Mouse (Mus musculus): ENCODE results near the gene Rab36.

Gene Rab36

DNA sequence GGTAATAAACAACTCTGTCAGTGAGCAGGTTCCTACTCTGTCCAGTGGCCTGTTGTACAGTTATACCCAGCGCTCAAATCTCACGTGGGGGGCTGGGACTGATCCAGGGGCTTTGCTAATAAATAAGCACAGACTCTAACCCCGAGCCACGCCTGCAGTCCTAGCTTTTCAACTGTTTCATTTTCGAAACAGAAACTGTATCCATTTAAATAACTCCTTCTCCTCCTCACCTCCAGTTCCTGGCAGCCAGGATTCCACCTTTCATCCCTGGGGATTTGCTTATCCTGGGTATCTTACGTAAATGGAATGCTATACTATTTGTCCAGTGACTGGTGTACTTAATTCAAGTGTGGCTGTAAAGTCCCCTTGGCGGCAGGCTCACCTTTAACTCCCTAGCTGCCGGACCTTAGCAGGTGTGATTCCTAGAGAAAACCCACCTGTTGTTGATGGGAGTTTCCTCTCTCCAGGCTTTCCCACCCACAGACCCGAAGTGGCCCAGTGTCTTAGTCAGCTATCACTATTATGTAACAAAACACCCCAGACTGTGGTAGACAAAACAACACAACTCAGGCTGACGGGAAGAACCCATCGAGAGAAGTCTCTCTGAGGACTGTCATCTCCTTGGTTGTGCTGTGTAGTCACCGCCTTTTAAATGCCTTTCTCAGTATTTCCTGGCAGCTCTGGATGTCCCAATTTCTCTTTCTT, 31.9 kb downstream of the Rab36 start:
- no peak for DNase-seq (ENCODE audit: extremely low read depth, low read depth, low spot score)

- DNase-seq (ENCODE audit: extremely low read depth, low read depth, low spot score) = no peak
Observed at GRCm38 (mm10) chr10:75070281-75070976, 33.6 kb downstream of the Rab36 start.

- no peak for DNase-seq (ENCODE audit: extremely low read depth, low read depth, low spot score)
Observed at GRCm38 (mm10) chr10:75075665-75076064, 38.8 kb downstream of the Rab36 start.

DNA sequence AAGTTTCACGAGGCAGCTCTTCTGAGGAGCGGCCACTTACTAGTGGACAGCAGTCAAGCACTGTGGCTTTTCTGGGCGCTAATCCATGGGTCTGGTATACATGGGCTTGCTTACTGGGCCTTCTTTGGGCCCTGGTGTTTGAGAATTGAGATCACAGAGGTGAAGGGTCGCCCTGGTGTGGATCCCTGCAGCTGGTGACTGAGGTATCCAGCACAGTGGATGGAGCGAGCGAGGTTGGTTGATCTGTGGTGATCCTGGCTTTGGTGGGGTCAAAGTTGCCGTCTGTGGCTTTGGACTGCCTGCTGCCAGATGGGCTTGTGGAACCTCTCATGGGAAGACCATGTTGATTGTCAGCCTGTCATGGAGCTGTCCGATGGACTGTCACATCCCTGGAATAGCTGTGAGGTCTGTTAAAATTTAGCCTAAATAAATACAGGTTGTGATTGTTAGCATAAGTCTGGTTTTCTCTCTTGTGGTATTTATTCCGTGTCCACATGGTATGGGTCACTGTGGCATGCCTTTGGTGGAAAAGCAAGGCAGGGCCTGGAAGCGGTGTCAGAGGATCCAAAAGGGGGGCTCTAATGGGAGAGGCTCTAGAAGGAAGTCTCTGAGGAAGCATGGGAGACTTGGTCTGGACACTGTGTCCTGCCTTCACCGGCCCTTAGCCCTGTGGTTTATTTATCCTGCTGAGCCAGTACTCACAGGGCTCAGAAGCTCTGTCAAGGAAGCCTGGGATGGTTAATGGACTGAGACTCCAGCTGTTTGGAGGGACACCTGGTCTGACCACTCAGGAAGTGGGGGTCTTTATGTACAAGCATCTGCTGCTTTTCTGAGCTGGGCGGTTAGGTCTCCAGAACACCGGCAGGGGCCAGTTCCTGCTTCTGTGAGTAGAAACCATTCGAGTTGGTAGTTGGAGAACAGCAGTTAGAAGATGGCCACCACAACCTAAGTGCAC, 41.6 kb downstream of the Rab36 start:
- DNase-seq (ENCODE audit: extremely low read depth, low read depth, low spot score) = no peak

- no peak for DNase-seq (ENCODE audit: extremely low read depth, low read depth, low spot score)
Observed at GRCm38 (mm10) chr10:75085330-75085729, 48.5 kb downstream of the Rab36 start.

DNA sequence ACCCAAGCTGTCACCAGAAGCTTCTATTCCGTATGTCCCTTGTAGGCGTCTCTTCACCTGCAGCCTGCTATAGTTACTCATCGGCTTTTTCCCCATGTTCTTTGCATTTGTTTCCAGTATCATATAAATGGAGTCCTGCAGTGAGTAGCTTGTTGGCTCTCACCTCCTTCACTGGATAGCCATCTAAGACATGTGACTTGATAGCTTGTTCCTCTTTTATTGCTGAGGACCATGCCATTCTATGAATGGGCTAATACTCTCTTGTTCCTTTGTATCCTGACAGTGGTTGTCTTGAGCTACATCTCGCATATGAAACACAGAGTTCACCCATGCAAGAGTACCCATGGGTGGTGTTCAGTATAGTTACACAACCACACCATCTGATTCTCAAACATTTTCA, 51.6 kb downstream of the Rab36 start:
- DNase-seq (ENCODE audit: extremely low read depth, low read depth, low spot score) = no peak

GRCm38 (mm10) chr10:75091478-75092152, 54.8 kb downstream of the Rab36 start:
- no peak for DNase-seq (ENCODE audit: extremely low read depth, low read depth, low spot score)

DNA sequence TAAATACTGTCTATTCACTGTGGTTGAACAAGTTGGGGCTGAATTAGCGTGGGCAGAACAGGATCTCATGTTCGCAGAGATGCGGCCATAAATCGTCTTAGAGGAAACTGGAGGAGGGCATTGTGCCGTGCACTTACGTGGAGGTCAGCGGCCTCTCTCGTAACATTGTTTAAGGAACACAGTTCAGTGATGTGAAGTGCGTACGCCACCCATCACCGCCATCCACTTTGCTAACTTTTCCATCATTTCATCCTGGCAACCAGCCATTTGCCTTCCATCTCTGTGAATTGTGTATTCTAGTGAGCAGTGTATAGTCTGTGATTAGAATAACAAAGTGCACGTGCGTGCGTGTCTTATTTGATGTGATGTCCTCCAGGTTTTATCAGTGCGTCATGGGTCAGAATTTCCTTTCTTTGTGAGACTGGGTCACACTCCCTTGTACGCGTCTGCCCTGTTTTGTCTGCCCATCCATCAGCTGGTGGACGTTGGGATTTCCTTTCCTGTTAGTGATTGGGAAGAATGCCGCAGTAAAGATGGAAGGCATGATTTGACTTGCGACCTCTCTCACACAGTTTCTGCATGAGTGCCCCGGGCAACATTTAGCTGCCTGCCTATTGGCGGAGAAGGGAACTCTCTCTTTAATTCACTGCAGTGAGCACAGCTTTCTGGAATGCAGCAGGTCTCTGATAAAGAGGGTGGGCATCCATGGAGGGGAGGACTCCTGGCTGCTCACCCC, 56.6 kb downstream of the Rab36 start:
- no peak for DNase-seq (ENCODE audit: extremely low read depth, low read depth, low spot score)

DNA sequence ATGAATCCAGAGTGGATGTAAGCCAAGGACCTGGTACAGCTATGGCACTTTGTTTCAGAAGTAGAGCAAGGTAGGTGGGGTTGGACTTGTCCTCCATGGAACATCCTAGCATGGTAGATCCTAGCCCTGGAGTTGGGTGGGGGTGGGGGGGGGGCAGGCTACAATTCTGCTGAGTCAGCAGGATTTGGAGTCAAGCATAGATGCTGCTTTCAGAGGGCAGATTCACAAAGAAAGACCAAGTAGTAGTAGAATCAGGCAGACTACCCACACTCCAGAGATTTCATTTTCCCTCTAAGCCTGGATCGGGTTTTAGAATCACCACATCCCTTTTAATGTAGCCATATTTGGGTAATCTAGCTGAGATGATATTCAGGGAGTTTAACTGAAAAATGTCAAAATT, 57.5 kb downstream of the Rab36 start:
- DNase-seq (ENCODE audit: extremely low read depth, low read depth, low spot score) = no peak

GRCm38 (mm10) chr10:75095216-75095615, 58.4 kb downstream of the Rab36 start:
- DNase-seq (ENCODE audit: extremely low read depth, low read depth, low spot score) = no peak

DNA sequence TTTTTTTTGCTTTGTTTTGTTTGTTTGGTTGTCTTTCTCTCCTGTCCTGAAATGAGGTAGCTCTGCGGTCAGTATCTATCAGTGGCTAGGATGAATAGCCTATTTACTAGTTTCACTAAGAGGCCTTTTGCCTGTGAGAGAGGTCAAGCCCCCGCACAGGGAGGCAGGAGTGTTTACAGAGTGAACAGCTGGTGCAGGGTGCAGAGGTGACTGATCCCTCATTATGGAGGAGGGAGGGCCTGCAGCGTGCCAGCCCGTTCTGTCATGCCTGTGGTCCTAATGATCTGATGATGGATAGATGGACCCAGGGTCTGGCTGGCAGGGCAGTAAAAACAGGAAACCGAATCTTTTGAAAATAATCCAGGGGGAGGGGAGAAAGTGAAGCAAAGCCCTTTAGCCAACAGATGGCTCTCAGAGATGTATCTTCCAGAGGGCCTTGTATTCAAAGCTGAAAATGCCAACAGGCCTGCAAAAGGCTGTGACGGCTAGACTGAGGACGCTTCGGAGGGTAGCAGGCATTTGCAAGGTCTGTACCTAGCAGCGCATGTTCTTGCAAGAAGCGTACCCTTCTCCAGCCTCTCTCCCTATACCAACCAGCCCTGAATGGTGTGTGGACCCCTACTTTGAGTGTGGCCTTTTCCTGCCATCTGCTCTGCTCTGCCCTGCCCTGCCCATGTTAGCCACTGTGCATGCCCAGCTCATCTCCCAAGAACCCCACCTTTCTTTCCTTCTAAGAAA, 61.8 kb downstream of the Rab36 start:
- no peak for DNase-seq (ENCODE audit: extremely low read depth, low read depth, low spot score)

DNA sequence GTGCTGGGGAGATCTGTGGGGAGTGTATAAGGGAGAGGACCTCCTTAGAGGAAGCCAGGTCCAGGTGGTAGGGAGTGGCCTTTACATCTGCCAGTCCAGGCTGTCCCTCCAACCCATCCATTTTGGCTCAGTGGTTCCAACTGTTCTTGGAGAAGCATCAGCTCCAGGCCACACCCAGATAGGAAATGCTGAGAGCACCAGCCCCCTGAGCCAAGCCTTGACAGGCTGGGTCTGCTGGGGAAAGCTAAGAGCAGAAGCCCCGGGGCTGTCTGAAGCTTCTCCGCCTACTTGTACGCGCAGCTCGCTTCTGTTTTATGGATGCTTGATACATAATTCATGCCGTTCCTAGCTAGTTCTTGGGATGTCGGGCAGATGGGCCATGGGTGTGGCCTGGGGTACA, 63.4 kb downstream of the Rab36 start:
- no peak for DNase-seq (ENCODE audit: extremely low read depth, low read depth, low spot score)

- DNase-seq (ENCODE audit: extremely low read depth, low read depth, low spot score) = no peak
Observed at GRCm38 (mm10) chr10:75103502-75103901, 66.6 kb downstream of the Rab36 start.

All from fat pad, adult 2 months (tissue).